Mouse (Mus musculus): ENCODE data around the gene Pfkfb2.

DNA sequence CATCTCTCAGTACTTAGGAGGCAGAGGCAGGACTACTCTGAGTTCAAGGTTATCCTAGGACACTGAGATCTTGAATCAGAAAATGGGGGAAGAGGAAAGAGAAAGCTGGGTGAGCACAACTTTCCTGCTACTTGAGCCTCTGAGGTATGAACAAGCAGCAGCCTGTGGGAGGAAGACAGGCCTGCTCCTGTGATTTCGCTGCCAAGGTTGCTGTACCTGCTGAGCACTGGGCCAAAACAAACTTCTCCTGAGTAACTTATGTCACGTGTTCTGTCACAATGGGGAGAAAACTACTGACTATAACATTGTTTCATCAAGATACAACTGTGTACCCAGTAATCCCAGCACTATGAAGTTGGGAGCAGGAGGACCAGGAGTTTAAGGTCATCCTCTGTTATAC lies 25.4 kb downstream of the Pfkfb2 start:
- TF ChIP-seq EP300 (IDR thresholded peaks at IDR 0.05) = no peak
- no peak for TF ChIP-seq CTCF (IDR thresholded peaks at IDR 0.05)

Data from lung, postnatal 0 days (tissue).